Mouse (Mus musculus) stomach, embryonic 14.5 days (tissue): Measurements from ENCODE around the gene Trpm1. TPM values are rescaled to one million over a fixed set of nuclear protein-coding genes. Genes with fewer than 3 reads are reported as not detected.

ENCODE experiments used
- ATAC-seq: fragments of 200-750 bp; cut with Nextera tagmentation; 2 replicates; pipeline ENCODE4 v1.8.0; 2017; ENCODE audit warnings: low read depth, moderate TSS enrichment; ENCODE audit not compliant: insufficient number of reproducible peaks, insufficient read depth, low FRiP score
- H3K27ac ChIP-seq: fragments of 300-500 bp; sonication (generic); 2 replicates; pipeline ENCODE4 v1.5.1; 2014; ENCODE audit warnings: mild to moderate bottlenecking, low read length, moderate library complexity, mixed read lengths
- H3K27me3 ChIP-seq: fragments of 300-500 bp; sonication (generic); 2 replicates; pipeline ENCODE4 v1.6.1; 2014; ENCODE audit warnings: low read length, control low read depth, mixed read lengths; ENCODE audit not compliant: control insufficient read depth, insufficient read depth
- H3K36me3 ChIP-seq: fragments of 300-500 bp; sonication (generic); 2 replicates; pipeline ENCODE4 v1.6.1; 2014; ENCODE audit warnings: mild to moderate bottlenecking, control low read depth, low read length, moderate library complexity, mixed read lengths; ENCODE audit not compliant: control insufficient read depth, insufficient read depth
- H3K4me1 ChIP-seq: fragments of 300-500 bp; sonication (generic); 2 replicates; pipeline ENCODE4 v1.6.1; 2014; ENCODE audit warnings: low read length, control low read depth, mixed read lengths; ENCODE audit not compliant: control insufficient read depth, insufficient read depth
- H3K4me2 ChIP-seq: fragments of 300-500 bp; sonication (generic); replicated peaks from 2 replicates; pipeline ENCODE4 v1.6.1; 2014; ENCODE audit warnings: low read depth, low read length, control low read depth
- H3K4me3 ChIP-seq: fragments of 300-500 bp; sonication (generic); 2 replicates; pipeline ENCODE4 v1.5.1; 2014; ENCODE audit warnings: low read depth, low read length, control low read depth
- H3K9ac ChIP-seq: fragments of 300-500 bp; sonication (generic); replicated peaks from 2 replicates; pipeline ENCODE4 v1.6.1; 2014; ENCODE audit warnings: low read depth, mild to moderate bottlenecking, control low read depth, low read length, moderate library complexity, mixed read lengths
- H3K9me3 ChIP-seq: fragments of 300-500 bp; sonication (generic); 2 replicates; pipeline ENCODE4 v1.6.1; 2016; ENCODE audit warnings: low read depth, low read length, control low read depth; ENCODE audit not compliant: control insufficient read depth
- WGBS: fragments of 180-500 bp; shearing (Covaris S2); extraction: QIAGEN DNeasy Blood & Tissue Kit; methylation state at CpG from one replicate; pipeline ENCODE4 v1.1.7; 2014; 5-methylcytosine and 5-hydroxymethylcytosine counted together
- polyA plus RNA-seq: library from polyadenylated mRNA; unstranded; fragments of >200 nt; fragmentation: Nextera tagmentation; extraction: Ambion mirVana; gene quantifications from 2 replicates; pipeline ENCODE4 v1.2.1, GENCODE M21; 2014

Gene Trpm1
- polyA plus RNA-seq, 1 experiment from 2014 or later = not detected

DNA sequence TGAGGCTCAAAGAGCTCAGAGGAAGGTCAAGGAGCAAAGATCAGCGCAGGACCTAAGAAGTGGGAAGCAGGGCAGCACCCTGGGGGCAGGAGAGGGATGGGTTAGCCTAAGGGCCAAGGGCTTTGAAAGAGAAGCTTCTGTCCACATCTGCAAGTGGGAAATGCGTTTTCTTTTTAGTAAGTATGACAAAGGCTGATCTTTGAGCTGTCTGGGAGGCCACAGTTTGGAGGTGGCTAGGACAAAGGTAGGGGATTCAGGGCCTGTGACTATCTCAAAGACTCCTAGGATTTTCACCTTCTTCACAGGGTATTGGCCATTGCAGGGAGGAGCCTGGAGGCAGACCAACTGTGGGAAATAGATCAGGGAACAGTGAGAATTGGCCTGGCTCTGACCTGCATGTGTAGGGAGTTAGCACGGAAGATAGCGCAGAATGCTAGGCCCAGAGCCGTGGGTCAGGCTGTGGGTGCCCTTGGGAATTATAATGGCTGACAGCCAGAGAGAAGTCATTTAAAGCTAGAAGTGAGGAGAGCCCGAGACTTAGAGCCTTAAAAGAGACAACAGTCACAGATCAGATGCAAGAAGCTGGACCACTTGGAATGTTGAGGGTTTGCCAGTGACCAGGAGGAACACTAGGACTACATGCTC lies 3.1 kb upstream of the Trpm1 start:
- no peaks in the 10 kb centered on the region for H3K4me1 ChIP-seq

DNA sequence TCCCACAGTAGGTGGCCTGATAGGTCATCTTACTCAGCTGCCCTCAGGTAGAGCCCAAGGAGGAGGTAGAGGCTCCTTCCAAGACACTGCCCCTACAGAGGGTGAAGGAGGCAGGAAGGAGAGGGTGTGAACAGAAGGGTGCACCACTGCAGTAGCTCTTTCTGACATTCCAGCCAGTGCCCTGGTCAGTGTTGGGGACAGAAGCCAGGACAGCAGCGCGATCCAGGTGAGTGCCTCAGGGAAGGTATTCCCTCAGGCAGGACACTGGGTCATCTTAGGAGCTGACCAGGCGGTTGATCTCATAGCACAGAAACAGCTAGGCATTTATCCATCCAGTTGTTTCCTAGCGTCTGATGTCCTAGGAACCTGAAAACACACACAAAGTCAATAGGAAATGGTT lies 1.6 kb downstream of the Trpm1 start:
- 0 out of 2 replicates have a peak, but pooled peaks cover 4% of the 10 kb centered on the region for H3K4me1 ChIP-seq
- no peaks in the 10 kb centered on the region for H3K36me3 ChIP-seq
- H3K9me3 ChIP-seq = no peaks in the 10 kb centered on the region
- H3K27ac ChIP-seq = no peak overlapping the region
- H3K9ac ChIP-seq = no peak overlapping the region
- peak overlapping the region; percentile 26 for H3K4me2 ChIP-seq
- no peak overlapping the region for H3K4me3 ChIP-seq
- WGBS = 65% methylated on average over 4 of the region's 4 CpGs
- no peak for ATAC-seq
- no peaks in the 10 kb centered on the region for H3K27me3 ChIP-seq

More for the DNA sequence above, 3.1 kb upstream of the Trpm1 start:
- H3K9me3 ChIP-seq = no peaks in the 10 kb centered on the region
- no peak for ATAC-seq
- H3K36me3 ChIP-seq = no peaks in the 10 kb centered on the region
- no peak overlapping the region for H3K4me2 ChIP-seq
- no peak overlapping the region for H3K27ac ChIP-seq
- no peak overlapping the region for H3K9ac ChIP-seq
- WGBS = 69% methylated on average over 6 of the region's 6 CpGs
- no peaks in the 10 kb centered on the region for H3K27me3 ChIP-seq
- H3K4me3 ChIP-seq = no peak overlapping the region

DNA sequence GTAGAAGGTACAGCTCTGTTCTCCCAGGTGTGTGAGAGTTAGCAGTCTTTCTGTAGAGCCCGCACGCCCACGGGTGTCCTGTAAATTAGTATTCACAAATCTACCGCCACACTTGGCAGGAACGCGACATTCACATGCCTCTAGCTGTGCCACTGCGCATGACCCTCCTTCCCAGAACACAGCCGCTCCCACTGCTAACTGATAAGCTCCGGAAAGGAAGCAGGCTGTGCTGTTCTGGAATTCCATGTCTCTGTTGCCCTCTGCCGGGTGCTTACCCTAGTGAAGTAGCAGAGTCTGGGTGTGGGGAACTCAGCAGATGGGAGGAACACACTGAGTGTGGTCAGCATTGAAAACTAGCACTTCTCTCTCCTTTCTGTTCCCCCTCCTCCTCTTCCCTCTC lies 2.1 kb downstream of the Trpm1 start:
- Histone ChIP-seq H3K27ac (no peak overlapping the region), H3K9me3 (no peaks in the 10 kb centered on the region), H3K4me3 (no peak overlapping the region), H3K4me2 (peak overlapping the region; percentile 26), H3K36me3 (no peaks in the 10 kb centered on the region), H3K9ac (no peak overlapping the region), H3K27me3 (no peaks in the 10 kb centered on the region), H3K4me1 (0 out of 2 replicates have a peak, but pooled peaks cover 4% of the 10 kb centered on the region)
- ATAC-seq = peak; percentile 89
- 6% methylated on average over 10 of the region's 10 CpGs for WGBS

DNA sequence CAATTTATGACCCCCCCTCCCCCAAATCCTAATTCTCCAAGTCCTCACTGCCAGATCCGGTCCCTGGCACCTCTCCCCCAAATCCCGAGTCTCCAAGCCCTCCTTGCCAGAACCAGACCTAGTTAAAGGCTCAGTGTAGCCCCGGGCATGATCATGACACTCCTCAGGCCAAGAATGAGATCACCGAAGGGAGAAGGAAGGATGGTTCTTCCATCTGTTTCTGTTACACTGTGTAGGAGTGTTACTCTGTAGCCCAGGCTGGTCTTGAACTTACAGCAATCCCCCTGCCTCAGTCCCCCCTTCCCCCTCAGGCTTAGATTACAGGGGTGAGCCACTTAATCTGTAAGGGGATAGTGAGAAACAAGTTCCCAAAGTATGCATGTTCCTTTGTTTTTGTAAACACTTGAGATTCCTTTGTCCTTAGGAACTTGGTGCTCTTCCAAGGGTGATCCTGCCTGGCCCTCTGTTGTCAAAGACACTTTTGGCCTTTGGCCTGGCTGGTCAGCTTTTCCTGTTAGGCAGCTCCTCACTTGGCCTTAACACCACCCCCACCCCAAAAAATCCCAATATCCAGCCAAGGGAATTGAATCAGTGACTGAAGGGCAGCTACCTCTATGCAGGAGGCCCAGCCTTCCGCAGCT lies 2.8 kb downstream of the Trpm1 start:
- WGBS = 82% methylated on average over 5 of the region's 5 CpGs
- H3K27me3 ChIP-seq = no peaks in the 10 kb centered on the region
- no peak overlapping the region for H3K4me2 ChIP-seq

DNA sequence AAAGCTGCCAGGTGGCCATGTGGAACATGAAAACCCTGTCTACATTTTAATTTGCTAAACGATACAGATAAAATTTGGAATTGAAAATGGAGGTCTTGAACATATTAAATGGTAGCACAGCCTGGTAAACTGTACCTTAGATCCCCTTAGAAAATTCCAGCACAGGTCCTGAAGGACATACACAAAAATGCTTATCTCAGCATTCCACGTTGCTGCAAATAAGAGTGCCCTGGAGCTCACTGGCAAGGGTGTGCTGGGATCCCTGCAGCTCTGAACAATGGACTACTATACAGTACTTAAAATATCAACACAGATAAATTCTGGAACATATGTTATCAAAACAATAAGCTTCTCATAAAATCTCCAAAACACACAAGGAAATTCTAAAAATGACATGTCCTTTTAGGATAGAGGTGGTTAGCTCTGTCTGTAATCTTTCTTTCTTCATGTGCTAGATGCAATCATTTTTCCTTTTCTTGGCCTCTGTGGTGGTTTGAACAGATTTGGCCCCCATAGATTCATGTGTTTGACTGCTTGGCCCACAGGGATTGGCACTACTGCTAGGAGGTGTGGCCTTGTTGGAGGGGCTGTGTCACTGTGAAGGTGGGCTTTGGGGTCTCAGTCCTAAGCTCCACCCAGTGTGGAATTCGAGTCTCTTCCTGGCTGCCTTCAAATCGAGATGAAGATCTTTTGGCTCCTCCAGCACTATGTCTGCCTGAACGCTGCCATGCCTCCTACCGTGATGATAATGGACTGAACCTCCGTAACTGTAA lies 3.5 kb downstream of the Trpm1 start:
- H3K4me3 ChIP-seq = no peak overlapping the region
- H3K4me2 ChIP-seq = no peak overlapping the region
- H3K27ac ChIP-seq = no peak overlapping the region
- H3K4me1 ChIP-seq = 0 out of 2 replicates have a peak, but pooled peaks cover 4% of the 10 kb centered on the region
- H3K27me3 ChIP-seq = no peaks in the 10 kb centered on the region
- H3K9ac ChIP-seq = no peak overlapping the region
- ATAC-seq = no peak
- H3K36me3 ChIP-seq = no peaks in the 10 kb centered on the region
- WGBS = 61% methylated on average over 7 of the region's 7 CpGs
- H3K9me3 ChIP-seq = no peaks in the 10 kb centered on the region

More for the DNA sequence above, 2.8 kb downstream of the Trpm1 start:
- no peak overlapping the region for H3K4me3 ChIP-seq
- 0 out of 2 replicates have a peak, but pooled peaks cover 4% of the 10 kb centered on the region for H3K4me1 ChIP-seq
- no peaks in the 10 kb centered on the region for H3K9me3 ChIP-seq
- H3K9ac ChIP-seq = no peak overlapping the region
- no peaks in the 10 kb centered on the region for H3K36me3 ChIP-seq
- H3K27ac ChIP-seq = no peak overlapping the region
- no peak for ATAC-seq

DNA sequence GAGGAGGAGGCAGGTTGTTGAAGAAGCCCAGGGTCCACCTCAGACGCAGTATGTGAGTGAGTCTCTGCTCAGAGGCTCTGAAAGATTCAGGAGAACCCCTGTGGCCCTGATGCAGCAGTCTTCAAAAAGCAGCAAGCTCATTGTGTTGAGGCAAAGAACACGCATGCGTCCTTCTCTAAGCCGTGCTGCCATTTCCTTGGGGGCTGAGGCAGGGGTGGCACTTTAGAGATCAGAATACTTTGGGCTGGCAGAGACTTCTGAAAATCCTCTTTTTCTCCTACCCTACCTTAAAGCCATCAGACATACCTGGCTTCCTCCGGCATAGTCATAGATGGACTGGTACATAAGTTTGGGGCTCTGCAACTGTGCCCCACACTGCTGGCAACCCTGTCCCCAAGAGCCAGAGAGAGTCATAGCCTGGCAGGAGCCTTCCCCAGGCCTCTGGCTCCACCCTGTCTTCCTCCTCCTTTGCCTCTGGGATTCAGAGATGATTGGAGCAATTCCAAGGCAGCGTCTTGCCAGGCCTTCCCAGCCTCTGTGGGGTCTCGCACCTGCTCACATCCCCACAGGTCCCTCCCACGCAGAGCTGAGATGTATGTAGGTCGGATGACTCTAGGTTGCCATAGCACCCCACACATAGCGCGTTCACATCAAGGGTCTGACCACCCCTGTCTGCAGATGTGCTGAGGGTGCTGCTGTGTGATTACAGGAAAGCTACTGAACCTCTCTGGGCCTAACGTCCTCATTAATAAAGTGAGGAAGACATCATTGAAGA lies 4.8 kb downstream of the Trpm1 start:
- Histone ChIP-seq H3K4me1 (0 out of 2 replicates have a peak, but pooled peaks cover 4% of the 10 kb centered on the region), H3K27me3 (no peaks in the 10 kb centered on the region), H3K4me3 (no peak overlapping the region), H3K9ac (no peak overlapping the region), H3K36me3 (no peaks in the 10 kb centered on the region), H3K4me2 (no peak overlapping the region), H3K9me3 (no peaks in the 10 kb centered on the region), H3K27ac (no peak overlapping the region)
- 78% methylated on average over 12 of the region's 12 CpGs for WGBS
- ATAC-seq = no peak

DNA sequence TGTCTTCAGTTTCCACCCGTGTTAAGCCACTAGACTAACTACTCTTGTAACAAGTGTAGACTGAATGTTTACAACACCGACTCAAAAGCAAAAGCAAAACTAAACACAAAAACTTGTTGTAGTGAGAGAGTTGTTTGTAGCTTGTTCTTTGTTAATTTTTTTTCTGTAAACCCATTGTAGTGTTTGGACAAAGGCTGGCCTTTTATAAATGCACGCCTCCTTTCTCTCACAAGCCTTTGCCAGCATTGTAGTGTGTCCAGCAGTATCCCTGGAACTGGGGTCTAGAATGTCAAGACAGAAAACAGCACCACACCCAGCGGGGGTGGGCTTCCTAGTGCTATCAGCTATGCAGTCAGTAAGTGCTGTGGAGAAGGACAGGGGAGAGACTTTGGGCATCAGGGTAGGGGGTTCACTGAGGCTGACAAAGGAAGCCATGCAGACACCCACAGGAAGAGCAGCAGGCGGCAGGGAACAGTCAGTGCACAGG lies 5.5 kb downstream of the Trpm1 start:
- Histone ChIP-seq H3K27me3 (no peaks in the 10 kb centered on the region), H3K4me1 (0 out of 2 replicates have a peak, but pooled peaks cover 4% of the 10 kb centered on the region), H3K9ac (no peak overlapping the region), H3K4me2 (no peak overlapping the region), H3K27ac (no peak overlapping the region), H3K36me3 (no peaks in the 10 kb centered on the region), H3K9me3 (no peaks in the 10 kb centered on the region), H3K4me3 (no peak overlapping the region)
- ATAC-seq = no peak
- WGBS = 65% methylated on average over 5 of the region's 5 CpGs
